ENCODE assay signal across 7 mouse cellular contexts in the genomic region with DNA sequence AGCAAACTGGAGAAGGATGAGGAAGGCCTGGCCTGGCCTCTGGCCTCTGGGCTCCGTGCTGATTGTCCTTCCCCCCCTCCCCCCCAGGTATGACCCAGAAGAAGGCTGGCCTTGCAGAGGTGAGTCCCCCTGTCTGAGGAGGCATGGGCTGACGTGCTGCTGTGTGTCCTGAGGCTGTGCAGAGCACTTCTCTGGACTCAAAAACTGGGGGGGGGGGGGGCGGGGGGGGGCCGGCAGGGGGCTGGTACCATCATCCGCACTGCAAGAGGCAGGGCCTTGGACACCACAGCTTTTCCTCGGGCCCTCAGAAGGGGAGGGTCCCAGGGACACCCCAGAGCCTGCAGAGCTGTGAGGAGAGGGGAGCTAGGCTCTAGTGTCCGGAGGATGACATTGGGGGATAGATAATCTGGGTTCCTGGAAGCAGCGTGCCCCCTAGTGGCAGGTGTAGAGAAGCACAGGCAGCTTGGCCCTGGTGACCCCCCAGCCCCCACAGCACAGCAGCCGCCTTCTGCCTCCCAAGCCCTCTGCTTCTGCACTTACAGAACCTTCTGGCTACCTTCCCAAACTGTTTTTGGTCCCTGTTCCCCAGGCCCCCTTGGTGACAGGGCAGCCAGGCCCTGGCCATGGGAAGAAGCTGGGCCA. TPM values are rescaled to one million over a fixed set of nuclear protein-coding genes. Genes with fewer than 3 reads are reported as not detected.
DNase-seq lines count a peak whose midpoint lies in the region; ATAC-seq and TF ChIP-seq lines count a peak whose summit lies in the region.

No protein-coding gene starts in this region.

- H3K27ac ChIP-seq in layer of hippocampus, adult 2 months, result 0 out of 2 replicates have a peak overlapping the region, but pooled peaks have one; percentile 33

- TF ChIP-seq CTCF in layer of hippocampus, adult 2 months (conservative IDR thresholded peaks at IDR 0.05), result peak; percentile 88

- peak in 1 of 2 experiments; percentile 55 for DNase-seq in layer of hippocampus, adult 2 months (ENCODE audit: low spot score in 2 of 2)
- no peak for DNase-seq in layer of hippocampus, adult 9-10 months (ENCODE audit: low spot score)
- DNase-seq in NIH3T3 (ENCODE audit: low read depth), result peak; percentile 77
- peak; percentile 81 to 87 for DNase-seq in cerebellum, postnatal 10 days
- peak; percentile 69 for DNase-seq in kidney, postnatal 10 days
- peak; percentile 75 for DNase-seq in thymus, postnatal 25 days

- peak; percentile 75 for ATAC-seq in megakaryocyte-erythroid progenitor cell, adult 5-6 weeks (replicated peaks; ENCODE audit: low FRiP score, low TSS enrichment, poor library complexity, severe bottlenecking)

- no peak overlapping the region for H3K4me3 ChIP-seq in layer of hippocampus, adult 2 months

RNA-seq across cellular contexts. Expression of a gene that starts 12.0 kb away (rescaled TPM):
- 100 to 1,000 TPM; 308 to 314 TPM for total RNA-seq in layer of hippocampus, adult 2 months (2021)
- total RNA-seq in megakaryocyte-erythroid progenitor cell, adult 5-6 weeks (2014; fragmentation: Nextera tagmentation), result 40.4 and 51.0 TPM in 2 replicates
- 17.3 and 26.2 TPM in 2 replicates for total RNA-seq in megakaryocyte-erythroid progenitor cell, adult 5-6 weeks (2017)

RNA-seq across cellular contexts. Expression of a gene that starts 13.3 kb away (rescaled TPM):
- under 1 TPM; 0.54 to 0.91 TPM for total RNA-seq in layer of hippocampus, adult 2 months (2021)
- total RNA-seq in megakaryocyte-erythroid progenitor cell, adult 5-6 weeks (2014; fragmentation: Nextera tagmentation), result 0.81 and 7.3 TPM in 2 replicates
- 1.3 and 2.5 TPM in 2 replicates for total RNA-seq in megakaryocyte-erythroid progenitor cell, adult 5-6 weeks (2017)

RNA-seq across cellular contexts. Expression of a gene that starts 16.2 kb away (rescaled TPM):
- total RNA-seq in layer of hippocampus, adult 2 months (2021), result 10 to 100 TPM; 27.6 to 30.7 TPM
- 26.4 and 46.2 TPM in 2 replicates for total RNA-seq in megakaryocyte-erythroid progenitor cell, adult 5-6 weeks (2014; fragmentation: Nextera tagmentation)
- 30.4 and 33.4 TPM in 2 replicates for total RNA-seq in megakaryocyte-erythroid progenitor cell, adult 5-6 weeks (2017)

RNA-seq across cellular contexts. Expression of a gene that starts 23.8 kb away (rescaled TPM):
- total RNA-seq in layer of hippocampus, adult 2 months (2021), result 1 to 10 TPM; 1.3 to 1.4 TPM
- 0.66 and 2.3 TPM in 2 replicates for total RNA-seq in megakaryocyte-erythroid progenitor cell, adult 5-6 weeks (2014; fragmentation: Nextera tagmentation)
- total RNA-seq in megakaryocyte-erythroid progenitor cell, adult 5-6 weeks (2017), result 0.52 TPM in 1 of 2 replicates, not detected in the other

RNA-seq across cellular contexts. Expression of a gene that starts 38.0 kb away (rescaled TPM):
- total RNA-seq in layer of hippocampus, adult 2 months (2021), result 10 to 100 TPM; 32.6 to 37.3 TPM
- 28.9 and 32.6 TPM in 2 replicates for total RNA-seq in megakaryocyte-erythroid progenitor cell, adult 5-6 weeks (2014; fragmentation: Nextera tagmentation)
- total RNA-seq in megakaryocyte-erythroid progenitor cell, adult 5-6 weeks (2017), result 2.6 and 16.7 TPM in 2 replicates

Comparison
In these comparisons a context has a peak if more than half of its experiments do, and no peak if none do; other contexts are left out.
1. RNA of a gene that starts 12.0 kb away (total RNA-seq): 308 to 314 TPM in layer of hippocampus, adult 2 months; 17.3 to 51.0 TPM in megakaryocyte-erythroid progenitor cell, adult 5-6 weeks; every median in the first group is over 4 times any median in the second.